Mouse (Mus musculus) kidney, adult 11 months (tissue): ENCODE results near the gene Esf1.
A peak's percentile ranks its signal among the peaks of the same experiment; 100 is the strongest.
"Not testable (repeated sequence)": the region's sequence is repeated elsewhere in the genome, so short reads cannot be mapped to it uniquely, and the experiment has no call there.

Experiments
- DNase-seq: peaks from one replicate; pipeline ENCODE4 v3.0.0; 2022

The Esf1 gene

DNA sequence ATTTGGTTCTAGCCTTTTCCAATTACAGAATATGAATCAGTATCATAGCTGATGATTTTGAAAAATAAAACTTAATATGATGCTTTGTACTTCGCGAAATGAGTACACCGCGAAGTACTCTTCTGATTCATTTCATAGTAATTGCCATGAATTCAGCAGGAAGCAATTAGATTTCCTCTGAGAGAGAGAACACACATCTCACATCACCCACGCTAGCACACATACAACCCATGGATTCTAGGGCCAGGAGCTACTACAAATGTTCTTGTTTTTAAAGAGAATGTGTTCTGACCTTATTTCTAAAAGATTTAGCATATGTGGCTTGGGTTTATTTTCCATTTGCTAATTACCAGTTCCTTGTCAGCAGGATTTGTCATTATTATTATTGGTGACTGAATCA, 76.9 kb downstream of the Esf1 start:
- no peak for DNase-seq

DNA sequence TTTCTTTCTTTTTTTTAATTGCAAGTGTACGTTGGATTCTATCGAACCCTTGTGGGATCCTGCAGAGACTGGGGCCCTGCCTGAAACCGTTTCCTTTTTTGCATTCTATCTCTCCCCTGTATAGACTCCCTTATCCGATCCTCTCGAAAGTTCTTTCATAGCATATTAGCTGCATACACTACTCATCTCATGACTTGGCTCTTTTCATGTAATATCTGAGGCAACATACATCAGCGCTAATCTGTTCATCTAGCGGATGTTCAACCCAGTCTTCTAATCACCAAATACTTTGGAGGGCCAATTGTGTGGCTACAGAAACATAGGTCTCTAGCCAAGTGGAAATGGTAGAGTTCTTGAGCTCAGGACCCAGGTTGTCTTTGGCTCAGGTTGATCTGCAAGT, 86.1 kb downstream of the Esf1 start:
- no peak for DNase-seq

DNA sequence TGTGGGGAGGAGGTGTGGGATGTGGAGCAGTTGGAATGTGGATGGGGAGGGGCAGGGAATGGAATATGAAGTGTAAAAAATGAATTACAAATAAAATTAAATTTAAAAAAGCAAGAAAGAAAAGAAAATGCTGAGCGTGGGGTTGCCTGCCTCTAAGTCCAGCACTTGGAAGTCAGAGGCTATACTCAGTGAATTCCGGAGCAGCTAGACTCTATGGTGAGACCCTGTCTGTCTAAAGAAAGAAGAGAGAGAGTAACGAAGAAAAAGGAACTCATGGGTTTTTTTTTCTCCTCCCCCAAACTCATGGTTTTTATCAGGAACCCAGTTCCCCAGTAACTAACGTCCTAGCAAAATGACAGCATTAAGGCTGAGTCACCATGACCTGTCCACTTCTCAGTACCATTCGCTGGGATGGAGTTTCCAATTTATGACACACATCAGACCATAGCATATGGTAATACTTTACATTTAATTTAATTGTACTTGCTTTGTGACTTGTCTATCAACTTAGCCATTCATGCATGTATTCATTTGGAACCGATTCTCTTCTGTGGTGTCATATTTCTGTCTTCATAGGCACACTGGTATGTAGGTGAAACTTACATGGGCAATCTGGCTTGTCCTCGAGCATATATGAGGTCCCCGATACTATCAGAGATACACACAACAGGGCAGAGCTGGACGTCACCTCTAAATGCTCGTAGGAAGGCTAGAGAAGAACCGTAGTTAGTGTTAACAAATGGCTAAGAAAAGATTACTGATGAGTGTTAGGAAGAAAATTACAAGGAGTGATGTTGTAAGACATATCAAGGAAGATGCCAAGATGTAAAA, 89.4 kb downstream of the Esf1 start:
- no peak for DNase-seq

DNA sequence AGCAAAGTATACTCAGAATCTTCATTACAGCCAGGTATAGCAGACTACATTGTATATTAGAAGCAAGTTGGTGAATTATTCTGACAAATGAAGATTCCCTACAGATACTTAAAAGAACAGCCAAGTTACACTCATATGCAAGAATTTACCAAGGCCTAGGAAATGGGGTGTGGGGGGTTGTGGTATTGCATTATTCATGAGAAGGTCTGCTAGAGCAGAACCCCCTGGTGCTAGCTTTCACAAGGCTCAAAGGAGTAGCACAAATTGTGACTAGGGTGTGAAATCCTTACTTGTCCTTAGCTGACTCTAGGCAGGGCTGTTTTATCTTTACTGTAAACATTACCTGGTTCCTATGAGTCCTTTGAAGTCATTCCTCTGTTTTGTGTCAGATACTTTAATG, 91.1 kb downstream of the Esf1 start:
- DNase-seq = not testable (repeated sequence)

DNA sequence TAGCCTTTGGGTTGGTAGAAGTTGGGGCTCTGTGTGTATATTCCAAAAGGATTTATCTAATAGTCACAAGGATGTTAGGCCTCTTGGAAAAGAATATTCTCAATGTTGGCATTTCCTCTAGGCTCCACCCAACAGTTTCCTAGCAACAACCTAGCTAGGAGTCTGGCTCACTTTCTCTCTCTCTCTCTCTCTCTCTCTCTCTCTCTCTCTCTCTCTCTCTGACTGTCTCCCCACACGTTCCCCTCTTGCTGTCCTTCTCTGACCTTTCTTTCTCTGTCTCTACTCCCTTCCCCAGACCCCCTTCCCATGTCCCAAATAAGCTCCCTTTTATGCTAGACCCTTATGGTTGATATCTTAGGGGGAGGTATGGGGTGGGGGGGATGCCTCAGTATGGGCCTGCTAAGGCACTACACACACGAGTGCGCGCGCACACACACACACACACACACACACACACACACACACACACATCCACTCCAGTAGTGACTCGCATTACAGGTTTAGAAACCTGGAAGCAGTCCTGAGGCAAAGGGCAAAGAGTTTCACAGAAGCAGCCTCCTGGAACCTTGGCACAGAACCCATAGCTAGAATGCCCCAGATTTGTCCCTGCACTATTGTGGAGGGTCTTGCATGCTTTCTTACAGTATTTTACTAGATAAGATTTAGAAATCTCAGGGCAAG, 91.6 kb downstream of the Esf1 start:
- peak; percentile 50 for DNase-seq

DNA sequence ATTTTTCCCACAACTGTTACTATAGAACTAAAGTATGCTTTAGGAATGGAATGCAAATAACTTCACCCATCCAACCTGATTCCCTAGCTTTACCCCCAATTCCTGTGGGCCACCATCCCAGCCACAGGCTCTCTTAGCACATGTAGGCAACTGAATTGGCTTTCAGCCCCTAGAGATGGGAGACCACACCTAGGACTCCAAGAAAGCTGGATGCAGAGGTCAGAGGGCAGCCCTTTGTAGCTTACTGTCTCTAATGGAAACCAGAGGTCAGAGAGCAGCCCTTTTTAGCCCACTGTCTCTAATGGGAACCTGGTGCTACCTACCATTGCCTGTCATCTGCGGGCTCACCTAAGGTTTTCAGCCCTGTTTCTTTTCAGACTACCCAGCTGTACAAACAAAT, 92.9 kb downstream of the Esf1 start:
- DNase-seq = peak; percentile 6

DNA sequence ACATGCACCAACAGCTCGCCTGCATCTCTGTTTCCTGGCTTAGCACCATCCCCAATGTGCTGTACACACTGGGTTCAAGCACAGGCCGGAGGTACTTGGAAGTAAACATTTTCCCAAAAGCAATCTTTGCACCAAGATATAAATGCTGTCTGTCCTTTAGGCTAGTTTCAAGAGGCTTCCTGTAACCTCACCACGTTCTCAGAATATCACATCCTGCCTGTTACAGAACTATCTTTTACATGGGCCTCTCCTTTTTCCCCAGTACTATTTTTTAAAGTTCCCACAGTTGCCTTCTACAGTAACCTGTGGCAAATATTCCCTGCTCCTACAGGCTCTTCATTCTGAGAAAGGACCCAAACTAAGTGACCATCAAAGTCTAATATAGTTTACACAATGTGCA, 95.2 kb downstream of the Esf1 start:
- no peak for DNase-seq
